Mouse (Mus musculus): Measurements from ENCODE around the gene Mtfr1l.

The Mtfr1l gene

DNA sequence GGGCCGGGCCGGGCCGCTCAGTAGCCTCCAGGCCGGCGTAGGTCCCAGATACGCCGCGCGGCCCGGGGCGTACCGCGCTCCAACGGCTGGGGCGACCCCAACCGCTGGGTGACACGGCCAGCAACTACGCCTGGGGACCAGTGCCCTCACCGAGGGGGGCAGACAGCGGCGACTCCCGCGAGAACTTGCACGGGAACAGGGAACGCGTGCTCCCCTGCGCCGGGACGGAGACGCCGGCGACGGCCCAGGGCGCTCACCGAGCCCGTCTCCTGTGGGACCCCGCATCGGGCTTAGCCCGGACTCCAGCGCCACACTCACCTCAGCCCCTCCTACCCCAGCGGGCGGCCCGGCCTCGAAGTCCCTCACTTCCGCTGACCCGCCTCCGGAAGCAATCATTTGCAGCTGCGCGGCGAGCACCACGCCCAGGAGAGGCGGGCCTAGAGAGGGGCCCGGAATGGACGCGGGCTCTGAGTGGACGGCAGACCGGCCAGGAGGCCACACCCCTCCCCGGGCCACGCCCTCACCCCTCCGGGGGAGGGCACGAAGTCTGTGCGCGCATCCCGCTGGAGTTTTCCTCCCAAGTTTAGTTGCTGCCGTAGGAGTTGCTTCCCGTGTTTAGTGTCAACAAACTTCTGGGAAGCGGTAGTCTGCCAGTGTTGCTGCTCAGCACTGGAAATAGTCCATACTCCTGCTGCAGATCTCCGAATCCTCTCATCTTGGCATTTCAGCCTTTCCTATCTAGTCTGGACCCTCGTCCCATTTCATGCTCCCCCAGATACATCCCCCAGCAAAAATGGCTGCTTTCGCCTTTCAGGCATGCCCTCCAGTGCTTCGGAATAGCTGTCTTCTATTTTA, at the start of gene Mtfr1l:
Mtfr1l (minus strand) TSS at position 456 of the 855 bp plus-strand sequence.
- peak; percentile 86 for DNase-seq (ENCODE audit: low read depth, low spot score)

DNA sequence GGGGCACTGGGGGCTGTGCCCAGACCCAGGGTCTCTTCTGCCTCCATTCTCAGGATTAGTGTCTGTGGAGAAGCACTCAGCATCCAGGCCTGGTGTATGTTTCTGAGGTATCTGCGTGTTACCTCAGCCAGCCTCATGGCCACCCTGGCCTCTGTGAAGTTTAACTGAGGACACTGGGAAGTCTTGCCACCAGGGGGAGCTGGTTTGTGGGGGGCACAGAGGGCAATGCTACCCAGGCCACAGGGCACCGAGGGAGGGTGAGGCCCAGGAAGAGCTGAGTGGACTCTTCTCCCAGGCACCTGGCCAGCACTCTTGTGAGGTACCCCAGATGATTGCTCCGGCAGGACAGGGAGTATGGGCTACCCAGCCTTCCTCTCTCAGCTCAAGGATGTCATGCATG, 48.3 kb upstream of the Mtfr1l start:
- DNase-seq (ENCODE audit: low read depth, low spot score): no peak

DNA sequence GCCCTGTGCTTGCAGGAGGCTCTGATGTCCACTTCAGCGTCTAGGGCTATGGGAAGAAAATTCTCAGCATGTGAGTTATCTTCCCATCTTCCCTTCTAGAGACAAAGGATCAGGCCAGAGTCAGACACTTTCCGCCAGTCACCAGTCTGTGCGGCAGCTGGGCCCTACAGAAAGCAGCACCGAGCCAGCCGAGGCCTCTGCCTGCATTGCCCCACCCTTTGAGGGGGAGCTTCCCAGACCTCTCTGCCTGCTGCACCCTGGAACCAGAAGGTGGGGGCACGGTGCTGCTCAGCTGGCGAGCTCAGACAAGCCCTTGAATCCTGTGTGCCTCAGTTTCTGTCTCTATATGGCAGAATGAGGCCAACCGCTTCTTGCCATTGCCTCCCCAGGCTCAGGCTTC, 46.2 kb upstream of the Mtfr1l start:
- no peak for DNase-seq (ENCODE audit: low read depth, low spot score)

DNA sequence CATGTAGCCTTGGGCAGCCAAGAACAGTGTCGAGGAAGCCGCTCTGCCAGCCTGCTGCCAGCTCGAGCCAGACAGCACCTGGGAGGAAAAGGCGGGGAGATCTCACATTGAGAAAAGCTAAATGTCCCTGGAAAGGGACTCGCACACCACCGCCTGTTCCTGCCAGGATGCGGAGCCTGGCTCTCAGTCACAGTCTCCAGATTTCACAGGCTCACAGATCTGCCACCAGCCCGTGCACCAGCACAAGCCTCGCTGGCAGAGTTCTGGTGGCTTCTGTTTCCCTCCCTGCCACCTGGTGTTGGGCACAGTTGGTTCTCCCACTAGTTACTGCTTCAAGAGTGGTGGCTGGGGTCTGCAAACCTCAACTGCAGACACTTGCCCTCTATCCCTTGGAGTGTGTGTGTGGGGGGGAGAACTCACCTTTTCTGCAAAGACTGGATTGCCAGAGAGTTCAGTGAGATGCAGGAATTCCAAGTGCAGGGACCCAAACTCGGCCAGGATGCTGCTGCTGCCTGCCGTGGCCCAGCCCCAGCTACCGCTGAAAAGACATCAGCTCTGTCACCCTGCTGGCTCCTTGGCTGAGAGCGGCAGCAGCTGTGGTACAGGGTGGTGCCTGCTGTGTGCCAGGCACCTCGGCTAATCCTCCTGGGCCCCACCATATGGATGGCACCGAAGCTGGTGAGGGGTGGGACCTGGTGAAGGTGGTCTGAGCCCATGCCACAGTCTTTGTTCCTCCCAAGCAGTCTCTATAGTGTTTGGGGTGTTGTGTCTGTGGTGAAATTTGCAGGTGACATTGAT, 45.4 kb upstream of the Mtfr1l start:
- no peak for DNase-seq (ENCODE audit: low read depth, low spot score)

DNA sequence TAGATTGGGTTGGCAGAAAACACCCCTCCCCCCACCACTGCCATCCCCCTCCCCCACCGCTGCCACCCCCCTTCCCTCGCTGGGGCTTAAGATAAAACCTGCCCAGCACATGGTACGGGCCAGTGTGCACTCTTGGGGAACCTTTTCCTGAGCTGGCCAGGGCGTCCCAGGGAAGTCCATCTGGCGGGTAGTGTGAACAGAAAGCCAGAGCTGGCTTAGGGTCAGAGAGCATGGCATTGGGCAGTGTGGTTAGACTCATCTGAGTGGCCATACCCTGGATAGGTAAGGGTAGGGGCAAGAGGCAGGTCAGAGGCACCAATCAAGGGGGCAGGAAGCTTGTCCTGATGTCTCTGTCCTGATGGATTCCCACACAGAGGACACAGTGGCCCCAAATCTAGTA, 44.4 kb upstream of the Mtfr1l start:
- no peak for DNase-seq (ENCODE audit: low read depth, low spot score)

DNA sequence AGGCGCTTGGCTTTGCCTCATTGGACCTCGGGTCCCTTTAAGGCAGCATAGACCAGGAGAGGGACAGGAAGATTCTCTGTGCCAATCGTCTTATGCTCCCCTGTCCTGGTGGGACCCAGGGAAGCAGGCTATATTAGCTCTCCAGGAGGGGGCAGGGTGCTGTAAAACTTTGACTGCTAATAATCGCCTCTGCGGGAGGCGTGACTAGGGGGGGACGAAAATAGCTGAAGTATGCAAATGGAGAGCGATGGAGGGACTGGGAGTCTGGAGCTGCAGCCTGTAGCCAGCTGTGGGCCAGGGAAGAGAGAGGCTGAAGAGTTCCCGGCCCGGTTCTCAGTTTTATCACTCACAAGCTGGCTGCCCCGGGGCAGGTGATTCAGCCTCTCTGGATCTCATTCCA, 44.0 kb upstream of the Mtfr1l start:
- DNase-seq (ENCODE audit: low read depth, low spot score): no peak

DNA sequence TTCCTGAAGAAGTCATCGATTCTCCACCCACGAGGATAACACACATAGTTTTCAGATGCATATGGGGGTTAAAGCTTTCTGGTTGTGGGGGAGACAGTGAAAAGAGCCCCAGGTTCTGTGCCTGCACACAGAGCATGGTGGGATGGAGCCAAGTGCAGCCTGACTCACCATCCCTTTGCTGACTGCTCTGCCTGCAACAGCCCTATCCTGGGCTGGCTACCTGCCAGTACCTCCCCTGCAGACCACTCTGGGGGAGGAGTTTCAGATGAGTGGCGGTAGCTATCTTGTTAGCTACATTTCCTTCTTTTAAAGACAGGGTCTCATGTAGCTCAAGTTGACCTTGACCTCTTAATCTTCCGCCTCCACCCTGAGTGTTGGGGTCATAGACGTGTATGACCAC, 43.2 kb upstream of the Mtfr1l start:
- DNase-seq (ENCODE audit: low read depth, low spot score): no peak

DNA sequence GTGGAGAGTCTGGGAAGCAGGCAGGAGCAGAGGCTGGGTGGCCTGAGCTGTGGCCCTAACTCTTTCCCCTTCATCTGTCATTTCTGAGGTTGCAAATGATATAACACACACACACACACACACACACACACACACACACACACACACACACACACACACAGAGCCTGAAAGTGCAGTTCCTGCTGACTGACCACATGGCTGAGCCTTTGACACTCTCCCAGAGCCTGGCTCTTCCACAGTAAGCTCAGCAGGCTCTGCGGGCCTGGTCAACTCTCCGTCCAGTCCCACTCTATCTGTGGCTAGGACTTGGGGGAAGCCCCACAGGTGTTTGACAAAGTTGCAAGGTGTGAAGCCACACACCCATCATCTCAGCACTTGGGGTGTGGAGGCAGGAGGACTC, 42.1 kb upstream of the Mtfr1l start:
- no peak for DNase-seq (ENCODE audit: low read depth, low spot score)

DNA sequence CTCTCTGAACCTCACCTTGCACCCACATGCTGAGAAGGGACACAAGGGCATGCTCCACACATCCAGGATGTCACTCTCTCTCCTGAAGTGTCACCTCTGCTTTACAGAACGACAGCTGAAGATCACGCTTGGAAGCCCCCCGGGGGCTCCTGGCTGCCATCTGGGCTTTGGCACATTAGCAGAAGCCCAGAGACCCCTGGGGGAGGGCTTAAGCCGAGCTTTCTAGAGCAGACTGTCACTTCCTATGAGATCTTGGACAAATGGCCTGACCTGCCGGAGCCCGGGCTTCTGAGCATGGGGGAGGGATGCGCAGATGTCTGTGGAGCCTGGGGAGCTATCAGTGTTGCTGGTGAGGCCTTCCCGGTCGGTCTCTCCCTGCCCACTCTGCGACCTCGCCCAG, 40.3 kb upstream of the Mtfr1l start:
- no peak for DNase-seq (ENCODE audit: low read depth, low spot score)

DNA sequence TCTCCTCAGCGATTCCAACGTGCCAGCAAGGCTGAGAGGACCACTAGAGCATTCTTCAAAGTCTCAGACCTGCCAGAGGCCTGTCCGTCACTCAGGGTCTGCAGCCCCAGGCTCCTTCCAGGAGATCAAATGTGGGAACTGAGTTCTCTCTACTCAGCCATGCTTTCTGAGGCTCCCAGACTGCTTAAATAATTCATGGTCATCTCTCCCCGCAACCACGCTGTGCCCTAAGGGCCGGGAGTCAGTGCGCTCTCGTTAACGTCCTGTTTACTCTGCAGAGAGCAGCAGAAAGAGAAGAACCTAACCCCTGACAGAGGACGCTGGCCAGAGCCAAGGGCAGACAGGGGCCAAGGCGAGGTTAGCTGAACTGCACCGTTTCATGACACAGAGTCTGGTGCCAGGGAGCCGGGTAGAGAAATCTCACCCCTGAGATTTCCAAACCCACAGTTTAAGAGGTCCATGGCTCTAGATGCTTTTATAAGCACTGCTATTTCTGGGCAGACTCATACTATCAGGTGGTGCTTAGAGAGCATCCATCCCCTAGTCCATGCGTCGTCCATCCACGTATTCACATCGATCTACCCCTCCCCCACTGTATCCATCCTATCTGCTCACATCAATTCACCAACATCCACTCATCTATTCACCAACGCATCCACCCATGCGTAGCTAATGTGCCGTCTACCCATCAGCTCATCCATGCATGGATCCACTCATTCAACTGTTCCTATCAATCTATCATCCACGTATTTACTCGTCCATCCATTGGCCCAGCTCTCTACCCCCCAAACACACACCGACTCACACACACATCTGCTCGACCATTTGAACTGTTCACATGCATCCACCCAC, 37.5 kb upstream of the Mtfr1l start:
- DNase-seq (ENCODE audit: low read depth, low spot score): no peak

DNA sequence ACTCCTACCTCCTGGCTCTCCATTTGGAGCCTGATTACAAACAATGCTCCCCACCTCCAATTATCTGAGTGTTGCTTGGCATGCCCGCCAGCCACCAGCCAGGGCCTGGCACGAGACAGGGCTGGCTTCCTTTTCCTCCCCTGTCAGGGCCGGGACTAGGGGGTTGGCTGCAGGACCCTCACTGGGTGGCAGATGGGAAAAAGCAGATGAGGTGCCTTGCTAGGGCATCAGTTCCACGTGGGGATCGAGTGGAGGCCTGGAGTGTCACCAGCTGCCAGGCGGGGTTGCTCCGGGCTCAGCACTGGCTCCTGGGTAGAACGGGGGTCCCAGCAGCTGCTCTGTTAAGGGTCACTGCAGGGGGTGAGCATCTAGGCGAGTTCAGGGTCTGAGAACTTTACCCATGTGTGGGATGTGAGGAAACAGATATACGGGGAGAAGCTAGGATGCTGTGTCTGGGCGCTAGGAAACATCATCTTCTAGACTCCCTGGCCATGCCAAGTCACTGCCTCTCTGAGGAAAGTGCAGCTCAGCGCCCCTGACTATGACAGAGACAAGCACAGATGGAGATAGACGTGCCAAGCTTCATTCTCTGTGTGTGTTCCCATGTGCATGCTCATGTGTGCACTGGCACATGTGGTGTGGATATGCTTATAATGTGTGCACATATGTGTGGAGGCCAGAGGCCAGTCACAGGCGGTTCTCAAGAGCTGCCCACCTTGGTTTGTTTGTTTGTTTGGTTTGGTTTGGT, 35.7 kb upstream of the Mtfr1l start:
- no peak for DNase-seq (ENCODE audit: low read depth, low spot score)

DNA sequence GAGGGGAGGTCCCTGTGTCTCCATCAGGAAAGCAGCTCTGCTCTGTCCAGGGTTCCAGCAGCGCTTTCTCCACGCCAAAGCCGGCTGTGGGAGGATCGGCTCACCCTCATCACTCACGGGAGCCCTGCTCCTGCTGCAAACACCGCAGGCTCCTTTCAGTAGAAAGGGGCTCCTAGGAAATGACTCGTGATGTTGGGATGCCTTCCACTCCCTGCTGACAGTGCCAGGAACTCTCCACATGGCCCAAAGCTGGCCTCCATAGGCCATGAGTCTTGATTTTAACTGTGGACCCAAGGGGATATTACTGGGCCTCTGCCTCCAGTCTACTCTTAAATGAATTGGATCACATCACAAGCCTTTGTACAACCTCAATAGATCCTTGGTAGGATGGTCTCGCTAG, 34.6 kb upstream of the Mtfr1l start:
- no peak for DNase-seq (ENCODE audit: low read depth, low spot score)

DNA sequence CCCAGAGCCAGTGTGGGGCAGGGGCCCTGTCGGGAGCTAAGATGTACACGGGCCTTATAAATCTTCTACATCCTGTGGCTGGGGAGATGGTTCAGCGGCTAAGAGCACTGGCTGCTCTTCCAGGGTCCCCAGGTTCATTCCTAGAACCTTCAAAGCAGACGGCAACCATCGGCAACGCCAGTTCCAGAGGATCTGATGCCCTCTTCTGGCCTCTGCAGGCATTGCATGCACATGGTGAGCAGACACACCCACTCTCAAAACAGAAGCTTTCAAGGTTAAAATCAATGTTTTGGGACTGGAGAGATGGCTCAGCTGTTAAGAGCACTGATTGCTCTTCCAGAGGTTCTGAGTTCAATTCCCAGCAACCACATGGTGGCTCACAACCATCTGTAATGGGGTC, 34.0 kb upstream of the Mtfr1l start:
- no peak for DNase-seq (ENCODE audit: low read depth, low spot score)

DNA sequence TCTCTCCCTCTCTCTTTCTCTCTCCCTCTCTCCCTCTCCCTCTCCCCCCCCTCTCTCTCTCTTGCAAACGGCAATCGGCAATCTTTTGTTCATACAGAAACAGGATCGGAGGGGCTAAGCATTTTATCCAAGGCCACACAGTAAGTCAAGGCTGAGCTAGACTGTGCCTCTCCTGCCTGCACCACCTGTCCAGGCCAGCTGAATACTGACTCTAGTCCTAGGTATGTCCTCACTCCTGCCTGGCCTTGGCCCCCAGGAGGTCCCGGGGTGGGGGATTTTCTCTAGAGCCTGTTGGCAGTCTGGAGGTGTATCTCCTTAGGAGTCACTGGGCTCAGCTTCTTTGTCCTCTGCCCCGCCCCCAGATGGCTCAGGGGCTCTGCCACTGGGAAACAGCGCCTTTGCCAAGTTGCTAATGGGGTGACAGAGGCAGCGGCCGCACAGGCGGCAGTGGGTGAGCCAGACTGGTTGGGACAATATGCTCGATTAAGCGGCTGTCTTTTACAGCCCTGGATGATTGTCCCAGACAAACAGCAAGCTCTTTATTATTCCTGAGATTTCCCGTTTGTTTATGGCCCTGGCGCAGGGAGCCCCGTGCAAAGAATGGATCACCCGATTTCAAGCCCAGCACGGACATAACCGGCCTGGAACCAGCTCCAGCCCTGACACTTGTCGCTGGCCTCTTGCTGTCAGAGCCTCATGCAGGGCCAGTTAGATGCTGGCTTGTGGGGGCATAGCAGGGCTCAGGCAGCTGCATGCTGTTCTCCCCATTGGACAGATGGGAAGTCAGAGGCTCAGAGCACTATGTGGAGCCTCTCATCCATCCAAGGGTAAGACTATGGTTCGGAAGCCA, 32.4 kb upstream of the Mtfr1l start:
- DNase-seq (ENCODE audit: low read depth, low spot score): no peak

DNA sequence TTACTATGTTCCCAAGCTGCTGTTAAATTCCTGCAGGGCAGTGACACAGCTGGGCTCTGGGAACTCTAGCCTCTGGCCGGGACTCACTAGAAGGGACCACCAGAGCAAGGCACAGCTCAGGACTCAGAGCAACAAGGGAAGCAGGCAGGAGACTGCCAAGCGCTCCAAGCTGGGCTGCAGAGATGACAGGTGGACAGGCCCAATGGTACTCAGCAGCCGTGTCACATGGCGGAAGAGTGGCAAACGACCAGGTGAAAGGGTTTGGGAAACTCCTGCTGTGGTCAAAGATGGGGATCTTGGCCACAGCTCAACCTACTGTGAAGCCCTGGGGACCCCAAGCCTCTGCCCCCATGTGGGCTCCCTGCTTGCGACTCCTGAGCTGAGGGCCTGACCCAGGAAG, 28.9 kb upstream of the Mtfr1l start:
- DNase-seq (ENCODE audit: low read depth, low spot score): no peak

DNA sequence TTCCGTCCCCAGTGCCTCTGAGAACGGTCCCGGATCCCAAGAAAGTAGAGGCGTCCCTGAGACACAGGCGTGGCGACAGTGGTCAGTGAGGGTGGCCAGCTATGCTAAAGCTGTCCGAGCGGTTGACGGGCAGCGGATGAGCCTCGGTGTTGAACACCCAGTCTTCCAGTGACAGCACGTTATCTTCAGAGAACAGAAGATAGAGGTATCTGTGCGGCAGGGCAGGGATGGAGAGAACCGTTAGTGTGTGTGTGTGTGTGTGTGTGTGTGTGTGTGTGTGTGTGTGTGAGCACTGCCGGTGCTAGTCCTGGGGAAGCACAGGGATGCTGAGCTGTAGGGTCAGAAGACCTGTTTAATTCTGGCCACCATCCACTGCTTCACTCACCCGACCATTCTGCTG, 28.4 kb upstream of the Mtfr1l start:
- no peak for DNase-seq (ENCODE audit: low read depth, low spot score)

DNA sequence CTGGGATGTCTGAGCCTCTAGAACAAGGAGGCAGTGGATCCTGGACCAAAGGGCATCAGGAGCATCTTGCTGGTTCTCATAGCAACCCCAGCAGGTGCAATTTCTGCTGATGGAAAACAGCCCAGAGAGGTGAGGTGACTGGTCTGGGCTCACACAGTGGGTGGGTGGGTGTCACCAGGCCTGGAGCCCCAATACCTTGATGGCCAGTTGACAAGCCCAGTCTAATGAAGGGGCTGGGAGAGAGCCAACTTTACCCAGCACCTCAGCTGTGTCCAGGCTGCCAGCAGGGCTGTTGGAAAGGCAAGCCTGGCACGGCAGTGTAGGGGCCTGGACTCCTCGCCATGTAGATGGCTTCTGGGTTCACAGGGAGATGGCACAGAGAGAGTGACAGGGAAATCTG, 26.8 kb upstream of the Mtfr1l start:
- no peak for DNase-seq (ENCODE audit: low read depth, low spot score)

DNA sequence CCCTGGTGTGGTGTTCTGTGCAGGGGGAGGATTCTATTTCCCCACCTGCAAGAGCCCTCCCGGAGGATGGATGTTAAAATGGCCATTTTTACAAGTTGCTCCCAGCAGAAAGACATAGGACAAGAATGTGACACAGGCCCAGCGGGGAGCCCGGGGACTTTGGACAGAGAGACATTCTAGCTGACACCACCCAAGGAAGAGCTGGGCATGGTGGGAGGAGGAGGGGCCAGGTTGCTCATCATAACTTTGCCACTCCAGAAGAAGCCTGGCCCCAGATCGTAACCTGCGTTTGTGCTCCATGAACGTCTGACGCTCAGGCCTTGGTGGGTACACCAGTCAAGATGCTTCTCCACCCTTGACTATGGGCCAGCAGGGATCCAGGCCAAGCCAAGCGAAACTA, 25.5 kb upstream of the Mtfr1l start:
- DNase-seq (ENCODE audit: low read depth, low spot score): no peak

DNA sequence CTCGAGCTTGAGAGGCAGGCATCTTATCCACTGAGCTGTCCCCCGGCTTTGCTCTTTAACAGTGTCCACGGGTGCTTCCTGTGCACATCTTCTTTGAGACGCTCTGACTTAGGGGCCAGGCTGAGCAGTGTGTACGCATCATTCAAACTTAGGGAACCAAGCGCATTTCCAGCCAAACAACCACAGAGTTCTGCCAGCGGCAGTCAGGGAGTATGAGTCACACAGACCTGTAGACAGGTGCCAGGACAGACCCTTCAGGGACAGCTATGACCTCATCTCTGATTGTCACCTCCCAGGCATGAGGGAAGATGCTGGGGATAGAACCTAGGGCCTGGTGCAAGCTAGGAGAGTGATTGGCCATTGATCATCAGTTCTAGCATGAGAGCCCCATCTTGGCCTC, 24.0 kb upstream of the Mtfr1l start:
- no peak for DNase-seq (ENCODE audit: low read depth, low spot score)

DNA sequence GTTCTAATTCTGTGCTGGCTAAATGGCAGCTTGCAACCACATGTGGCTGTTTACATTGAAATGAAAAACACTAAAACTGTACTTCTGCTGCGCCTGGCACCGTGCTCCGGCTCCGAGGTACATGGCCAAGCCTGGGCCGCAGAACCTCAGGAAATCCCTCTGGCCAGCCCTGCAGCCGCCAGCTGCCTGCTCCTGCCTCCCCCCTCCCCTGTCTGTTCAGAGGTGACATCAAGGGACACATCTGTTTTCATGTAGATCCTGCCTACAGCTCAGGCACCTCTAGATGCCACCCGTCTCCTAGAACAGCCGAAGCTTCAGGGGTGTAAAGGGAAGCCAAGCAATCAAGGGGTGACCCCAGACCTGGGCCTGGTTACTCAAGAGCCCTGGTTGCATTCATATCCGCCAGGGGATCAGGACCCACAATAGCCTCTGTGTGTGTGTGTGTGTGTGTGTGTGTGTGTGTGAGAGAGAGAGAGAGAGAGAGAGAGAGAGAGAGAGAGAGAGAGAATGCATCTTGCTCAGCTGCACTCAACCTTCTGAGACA, 23.5 kb upstream of the Mtfr1l start:
- no peak for DNase-seq (ENCODE audit: low read depth, low spot score)
